10 mouse cellular contexts compared by ENCODE assay signal in the genomic region with DNA sequence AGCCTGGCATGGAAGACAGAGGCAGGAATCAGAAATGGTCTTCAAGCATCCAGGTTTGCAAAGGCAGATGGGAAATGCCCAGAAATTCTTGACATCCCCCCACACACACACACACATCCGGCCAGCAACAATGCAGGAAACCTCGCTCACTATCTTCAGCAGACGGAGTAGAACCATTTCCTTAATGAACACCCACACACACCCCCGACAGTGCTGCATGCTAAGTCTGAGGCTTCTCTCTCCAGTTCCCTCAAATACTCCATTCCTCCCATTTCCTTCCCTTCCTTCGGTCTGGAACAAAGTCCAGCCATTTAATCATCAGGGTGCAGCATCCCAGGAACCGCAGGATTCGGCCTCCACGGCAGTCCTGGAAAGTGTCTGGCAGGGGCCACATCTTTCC. TPM values are rescaled to one million over a fixed set of nuclear protein-coding genes. Genes with fewer than 3 reads are reported as not detected.
DNase-seq lines count a peak whose midpoint lies in the region; ATAC-seq lines count a peak whose summit lies in the region.
"Had no signal": no experiment of that assay in that cellular context is flagged by ENCODE, and none has a peak within 500 bp of the region (broad histone marks: within the 10 kb centered on the region; RNA-seq: fewer than 3 reads in every experiment).

No protein-coding gene starts in this region.

- H3K36me3 ChIP-seq in kidney, embryonic 16.5 days (ENCODE audit: insufficient read depth, low read length), result no peaks in the 10 kb centered on the region
- no peaks in the 10 kb centered on the region for H3K36me3 ChIP-seq in lung, embryonic 16.5 days (ENCODE audit: control insufficient read depth, insufficient read depth, low read length)
- H3K36me3 ChIP-seq: limb, embryonic 13.5 days had no signal

- ATAC-seq in kidney, embryonic 16.5 days (ENCODE audit: low FRiP score, low TSS enrichment), result no peak
- ATAC-seq in lung, embryonic 16.5 days (ENCODE audit: low read depth), result peak; percentile 32

- DNase-seq in kidney, adult 11 months, result peak; percentile 34
- peak; percentile 54 for DNase-seq in heart, adult 8-10 months (ENCODE audit: low spot score)
- peak; percentile 20 to 24 for DNase-seq in kidney, adult 8-10 months
- DNase-seq in Muller cell, postnatal 12 days (ENCODE audit: inconsistent ontology term), result no peak
- DNase-seq in spleen, postnatal 4 days (ENCODE audit: low spot score in 2 of 2), result no peak
- DNase-seq in right cerebral cortex, postnatal 10 days (ENCODE audit: low spot score in 2 of 2), result no peak
- DNase-seq: spleen, adult 18-20 months had no signal

- peaks cover 19% of the 10 kb centered on the region for H3K4me1 ChIP-seq in kidney, embryonic 16.5 days (ENCODE audit: insufficient read depth, low read length)
- H3K4me1 ChIP-seq in lung, embryonic 16.5 days (replicated peaks; ENCODE audit: control insufficient read depth, insufficient read depth, low read length), result peaks cover 11% of the 10 kb centered on the region

- 14% methylated on average over 8 of the region's 8 CpGs for WGBS in kidney, embryonic 16.5 days
- WGBS in lung, embryonic 16.5 days, result 41% methylated on average over 8 of the region's 8 CpGs

- H3K4me2 ChIP-seq in kidney, embryonic 16.5 days (replicated peaks; ENCODE audit: low read depth, low read length), result no peak overlapping the region; the same call in 1 of the 2 replicates
- H3K4me2 ChIP-seq in lung, embryonic 16.5 days (ENCODE audit: low read depth, low read length), result peak overlapping the region; percentile 5; the same call in 1 of the 2 replicates
- H3K4me2 ChIP-seq: limb, embryonic 13.5 days had no signal

- H3K9me3 ChIP-seq in kidney, embryonic 16.5 days (ENCODE audit: low read length), result no peaks in the 10 kb centered on the region
- H3K9me3 ChIP-seq in lung, embryonic 16.5 days (ENCODE audit: control insufficient read depth, low read length), result no peaks in the 10 kb centered on the region
- H3K9me3 ChIP-seq: limb, embryonic 13.5 days had no signal

- no peak overlapping the region for H3K4me3 ChIP-seq in kidney, embryonic 16.5 days (ENCODE audit: low read length)
- H3K4me3 ChIP-seq in lung, embryonic 16.5 days (ENCODE audit: low read length), result no peak overlapping the region
- H3K4me3 ChIP-seq: limb, embryonic 13.5 days had no signal

- H3K27me3 ChIP-seq in kidney, embryonic 16.5 days (ENCODE audit: insufficient read depth, low read length), result peaks cover 83% of the 10 kb centered on the region
- peaks cover 49% of the 10 kb centered on the region for H3K27me3 ChIP-seq in lung, embryonic 16.5 days (ENCODE audit: control insufficient read depth, insufficient read depth, low read depth, low read length)

- H3K9ac ChIP-seq in kidney, embryonic 16.5 days (replicated peaks; ENCODE audit: low read length), result no peak overlapping the region
- no peak overlapping the region for H3K9ac ChIP-seq in lung, embryonic 16.5 days (ENCODE audit: low read length)
- H3K9ac ChIP-seq: limb, embryonic 13.5 days had no signal

- H3K27ac ChIP-seq in kidney, embryonic 16.5 days (ENCODE audit: low read length), result no peak overlapping the region
- 0 out of 2 replicates have a peak overlapping the region, but pooled peaks have one; percentile 12 for H3K27ac ChIP-seq in lung, embryonic 16.5 days (ENCODE audit: low read length)
- H3K27ac ChIP-seq: limb, embryonic 13.5 days had no signal

RNA-seq across cellular contexts. Expression of a gene that starts 4.4 kb away (rescaled TPM):
- 19.2 and 19.7 TPM in 2 replicates for polyA plus RNA-seq in kidney, embryonic 16.5 days (2015; fragmentation: Nextera tagmentation; extraction: Ambion mirVana)
- 10 to 100 TPM; 69.6 to 80.3 (median 73.2) TPM for total RNA-seq in heart, adult 8-10 months (2022)
- 15.6 and 16.7 TPM in 2 replicates for polyA plus RNA-seq in lung, embryonic 16.5 days (2015; fragmentation: Nextera tagmentation; extraction: Ambion mirVana)

Comparison
In these comparisons a context has a peak if more than half of its experiments do, and no peak if none do; other contexts are left out.
1. DNase-seq: peak in kidney, adult 11 months (single experiment), heart, adult 8-10 months (single experiment) and kidney, adult 8-10 months (2 of 2); none in Muller cell, postnatal 12 days (single experiment), spleen, postnatal 4 days (0 of 2) and right cerebral cortex, postnatal 10 days (0 of 2).